Mouse (Mus musculus): ENCODE data around the gene Cfap298.

GRCm38 (mm10) chr16:90901364-90901763, 33.5 kb downstream of the Cfap298 start:
- TF ChIP-seq CTCF (IDR thresholded peaks at IDR 0.05) (no peak), EP300 (IDR thresholded peaks at IDR 0.05) (no peak)

All from lung, postnatal 0 days (tissue).